Mouse (Mus musculus): ENCODE measurements around the gene Copg1.

The Copg1 gene

GRCm38 (mm10) chr6:87887594-87888233 is at the start of gene Copg1:
Copg1 (plus strand) TSS chr6:87887814.
- DNase-seq = peak; percentile 100

GRCm38 (mm10) chr6:87838551-87839197 is 48.9 kb upstream of the Copg1 start, which contains the start of gene Isy1:
Isy1 (minus strand) TSS chr6:87838798.
- DNase-seq = peak; percentile 85 to 89

DNA sequence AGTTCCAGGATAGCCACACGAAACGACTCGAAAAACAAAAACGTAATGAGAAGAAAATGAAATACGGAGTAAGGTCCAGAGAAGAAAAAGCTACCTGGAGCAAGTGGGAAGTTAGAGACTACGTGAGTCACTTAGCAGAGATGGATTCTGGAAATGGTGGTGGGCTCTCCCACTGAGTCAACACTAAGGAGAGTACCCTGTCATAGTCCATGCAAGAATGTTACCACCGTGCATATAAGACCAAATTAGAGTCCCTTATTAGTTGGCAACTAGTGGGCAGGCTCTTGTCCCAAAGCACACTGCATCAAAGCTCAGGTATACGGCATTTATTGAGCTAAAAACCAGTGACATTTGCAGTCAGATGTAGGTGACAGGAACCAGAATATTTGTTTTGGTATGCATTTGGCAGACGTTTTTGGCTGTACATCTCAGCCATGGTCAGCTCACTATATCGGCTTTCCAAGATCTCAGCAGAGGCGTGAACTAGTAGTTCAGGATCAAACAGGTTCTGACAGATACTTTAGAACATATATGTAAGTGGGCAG is 47.7 kb upstream of the Copg1 start:
- no peak for DNase-seq

GRCm38 (mm10) chr6:87841635-87842034 is 46.0 kb upstream of the Copg1 start:
- DNase-seq = no peak

DNA sequence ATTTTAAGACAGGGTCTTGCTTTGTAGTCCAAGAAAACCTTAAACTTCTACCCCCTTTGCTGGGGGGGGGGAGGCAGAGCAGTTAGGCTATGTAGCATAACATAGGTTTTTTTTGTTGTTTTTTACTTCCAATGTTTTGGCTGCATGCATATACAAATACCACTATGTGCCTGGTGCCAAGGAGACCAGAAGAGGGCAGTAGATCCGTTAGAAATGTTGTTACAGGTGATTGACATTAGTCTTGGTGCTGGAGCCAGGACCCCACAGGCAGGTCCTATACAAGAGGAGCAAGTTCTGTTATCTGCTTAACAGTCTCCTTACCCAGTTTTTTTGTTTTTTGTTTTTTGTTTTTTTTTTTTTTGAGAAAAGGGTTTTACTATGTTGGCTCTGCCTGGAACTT is 45.4 kb upstream of the Copg1 start:
- no peak for DNase-seq

DNA sequence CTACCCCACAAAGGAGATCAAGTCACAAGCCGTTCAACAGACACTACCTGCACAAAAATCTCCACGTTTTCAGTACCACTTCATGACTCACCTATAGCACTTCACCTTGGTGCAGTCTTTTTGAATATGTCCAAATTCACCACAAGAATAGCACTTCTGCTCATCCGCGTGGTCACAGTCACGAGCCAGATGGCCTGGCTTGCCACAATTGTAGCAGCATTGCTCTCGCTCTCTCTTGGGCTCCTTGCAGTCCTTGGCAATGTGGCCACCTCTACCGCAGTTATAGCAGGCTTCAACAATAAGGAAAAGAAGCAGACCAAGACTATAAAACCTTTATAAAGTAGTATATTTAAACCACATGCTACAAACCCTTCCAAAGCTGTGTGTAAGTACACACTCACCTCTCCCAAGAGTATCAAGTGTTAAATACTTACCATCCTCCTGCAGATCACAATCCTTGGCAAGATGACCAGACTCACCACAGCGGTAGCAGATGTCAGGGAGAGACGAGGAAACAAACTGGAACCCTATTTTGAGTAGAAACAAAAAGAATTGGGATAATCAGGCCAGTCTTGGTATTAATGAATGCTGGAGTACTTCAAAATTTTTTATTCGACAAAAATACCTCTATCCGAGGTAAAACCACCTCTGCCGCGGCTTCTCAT is 42.5 kb upstream of the Copg1 start:
- no peak for DNase-seq

DNA sequence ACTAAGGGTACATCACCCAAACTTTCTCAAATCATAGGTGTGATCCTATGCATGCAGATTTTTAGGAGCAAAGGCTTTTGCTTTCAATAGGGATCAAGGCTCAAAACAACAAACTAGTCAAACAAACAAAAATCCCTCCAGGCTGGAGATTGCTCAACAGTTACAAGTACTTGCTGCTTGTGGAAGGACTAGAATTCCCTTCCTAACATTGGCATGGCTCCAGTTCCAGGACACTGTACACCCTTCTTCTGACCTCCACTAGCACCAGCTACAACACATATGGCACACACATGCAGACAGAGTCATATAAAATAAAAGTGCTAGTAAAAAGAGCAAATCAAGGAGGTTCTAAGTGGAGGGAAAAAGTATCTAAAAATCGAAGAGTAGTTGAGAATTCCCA is 40.8 kb upstream of the Copg1 start:
- no peak for DNase-seq

- DNase-seq = no peak
Observed at GRCm38 (mm10) chr6:87849780-87850154, 37.8 kb upstream of the Copg1 start.

DNA sequence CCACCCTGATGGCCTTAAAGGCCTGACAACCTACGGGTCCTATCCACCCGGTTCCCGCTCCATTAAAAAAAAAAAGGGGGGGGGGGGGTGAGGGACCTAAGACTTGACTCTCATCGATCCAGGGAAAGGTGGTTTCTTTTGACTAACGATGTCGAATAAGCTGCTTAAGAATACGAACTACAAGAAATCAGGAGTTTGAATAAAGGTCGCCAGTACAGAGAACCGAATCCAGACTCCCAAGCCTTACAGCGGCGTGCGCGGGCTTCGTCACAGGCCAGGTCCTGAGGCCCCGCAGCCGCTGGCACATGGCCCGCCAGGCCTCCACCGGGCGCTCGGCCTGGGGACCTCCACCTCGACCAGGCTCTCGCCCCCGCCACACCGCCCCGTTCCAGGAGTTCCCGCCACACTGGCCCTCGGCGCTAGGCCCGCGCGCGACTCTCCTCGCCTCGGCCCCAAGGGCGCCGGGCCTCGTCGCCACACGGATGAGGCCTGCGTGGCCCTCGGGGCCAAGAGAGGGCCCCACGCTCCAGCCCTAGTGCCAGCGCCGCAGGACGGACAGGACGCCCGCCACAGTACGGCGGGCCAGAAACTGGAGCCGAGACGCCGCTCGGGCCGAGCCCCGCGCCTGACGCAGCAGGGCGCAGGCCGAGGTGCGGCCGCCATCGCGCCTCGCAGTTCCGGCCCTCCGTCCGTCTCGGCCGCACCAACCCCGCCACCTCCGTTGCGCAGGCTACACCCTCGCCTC is 37.3 kb upstream of the Copg1 start:
- peak in 1 of 2 experiments; percentile 42 for DNase-seq

DNA sequence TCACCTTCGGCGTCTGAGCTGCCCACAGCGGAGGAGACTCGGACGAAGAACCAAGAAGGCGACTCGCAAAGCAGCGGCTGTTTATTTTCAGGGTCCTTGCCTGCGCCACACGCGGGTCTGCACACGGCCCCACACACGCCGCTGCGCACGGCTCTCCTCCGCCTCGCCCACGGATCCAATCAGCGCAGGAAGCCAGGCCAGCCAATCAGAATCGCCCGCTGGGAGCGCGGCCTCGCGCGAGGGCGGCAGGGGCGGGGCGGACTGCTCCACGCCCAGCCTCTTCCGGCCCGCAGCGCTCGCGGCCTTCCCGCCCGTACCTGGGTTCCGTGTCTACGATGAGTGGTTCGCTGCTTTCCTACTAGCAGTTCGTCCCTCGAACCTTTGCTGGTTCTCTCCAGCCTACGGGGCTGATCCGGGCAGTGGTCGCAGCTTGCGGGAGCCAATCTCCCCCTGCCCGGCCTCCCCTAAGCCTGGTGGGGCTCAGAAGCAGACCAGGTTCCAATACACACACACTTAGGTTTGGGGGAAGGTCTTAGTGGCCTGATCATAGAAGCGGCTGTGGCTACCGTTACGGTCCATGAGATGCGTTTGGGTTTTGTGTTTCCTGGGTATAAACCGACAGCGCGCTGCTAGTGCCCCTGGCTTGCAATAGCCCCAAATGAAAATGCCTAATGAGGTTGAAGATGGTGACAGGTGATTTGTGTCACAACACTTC is 36.6 kb upstream of the Copg1 start, which contains the start of gene Cnbp:
TSS of gene Cnbp (minus strand) at position 207 of the 715 bp plus-strand sequence.
- peak; percentile 93 to 94 for DNase-seq

DNA sequence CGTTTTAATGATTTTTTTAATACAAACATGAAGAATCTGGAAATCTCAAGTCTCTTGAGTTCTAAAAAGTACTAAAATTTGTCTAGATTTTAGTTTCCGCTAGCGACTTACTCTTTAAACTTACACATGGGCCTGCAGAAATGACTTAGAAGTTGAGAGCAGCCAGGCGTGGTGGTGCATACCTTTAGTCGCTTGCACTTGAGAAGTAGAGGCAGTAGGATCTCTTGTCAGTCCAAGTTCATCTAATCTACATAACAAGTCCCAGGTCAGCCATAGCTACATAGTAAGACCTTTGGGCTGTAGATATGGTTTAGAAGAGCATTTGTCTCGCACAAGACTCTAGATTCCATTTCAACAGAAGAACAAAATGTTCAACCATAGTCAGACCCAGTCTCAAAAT is 35.7 kb upstream of the Copg1 start:
- DNase-seq = no peak

GRCm38 (mm10) chr6:87853446-87853845 is 34.2 kb upstream of the Copg1 start:
- no peak for DNase-seq

GRCm38 (mm10) chr6:87857071-87857470 is 30.5 kb upstream of the Copg1 start:
- DNase-seq = no peak

DNA sequence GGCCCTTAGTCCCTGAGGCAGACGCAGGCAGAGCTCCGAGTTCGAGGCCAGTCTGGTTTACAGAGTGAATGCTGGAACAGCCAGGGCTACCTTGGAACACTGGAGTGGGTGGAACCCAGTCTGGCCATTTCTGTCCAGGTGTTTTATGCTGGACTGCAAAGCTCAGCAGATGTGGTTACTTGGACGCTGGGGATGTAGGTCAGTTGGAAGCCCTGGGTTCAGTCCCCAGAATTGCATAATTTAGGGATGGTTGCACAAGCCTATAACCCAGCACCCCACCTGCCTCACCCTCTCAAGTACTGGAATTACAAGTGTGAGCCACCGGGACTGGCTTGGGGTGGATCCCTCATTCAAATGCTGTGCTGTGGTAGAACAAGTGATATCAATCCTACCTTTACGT is 21.4 kb upstream of the Copg1 start:
- no peak for DNase-seq

DNA sequence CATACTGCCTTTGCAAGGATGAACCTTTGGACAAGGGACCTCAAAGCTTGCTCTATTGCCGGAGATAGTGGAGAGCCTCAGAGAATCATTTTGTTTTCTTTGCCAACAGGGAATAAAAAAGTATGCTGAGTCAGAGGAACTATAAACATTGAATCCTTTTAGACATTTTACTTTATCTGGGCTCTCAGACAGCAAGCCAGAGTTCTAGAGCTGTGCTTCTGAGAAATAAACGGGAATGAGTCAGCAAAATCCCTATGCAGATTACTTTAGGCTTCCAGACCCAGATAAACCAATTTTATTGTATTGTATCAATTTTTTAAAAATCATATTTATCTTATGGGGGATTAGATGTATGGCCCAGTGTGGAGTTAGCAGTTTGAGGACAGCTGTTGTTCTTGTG is 20.4 kb upstream of the Copg1 start:
- no peak for DNase-seq

DNA sequence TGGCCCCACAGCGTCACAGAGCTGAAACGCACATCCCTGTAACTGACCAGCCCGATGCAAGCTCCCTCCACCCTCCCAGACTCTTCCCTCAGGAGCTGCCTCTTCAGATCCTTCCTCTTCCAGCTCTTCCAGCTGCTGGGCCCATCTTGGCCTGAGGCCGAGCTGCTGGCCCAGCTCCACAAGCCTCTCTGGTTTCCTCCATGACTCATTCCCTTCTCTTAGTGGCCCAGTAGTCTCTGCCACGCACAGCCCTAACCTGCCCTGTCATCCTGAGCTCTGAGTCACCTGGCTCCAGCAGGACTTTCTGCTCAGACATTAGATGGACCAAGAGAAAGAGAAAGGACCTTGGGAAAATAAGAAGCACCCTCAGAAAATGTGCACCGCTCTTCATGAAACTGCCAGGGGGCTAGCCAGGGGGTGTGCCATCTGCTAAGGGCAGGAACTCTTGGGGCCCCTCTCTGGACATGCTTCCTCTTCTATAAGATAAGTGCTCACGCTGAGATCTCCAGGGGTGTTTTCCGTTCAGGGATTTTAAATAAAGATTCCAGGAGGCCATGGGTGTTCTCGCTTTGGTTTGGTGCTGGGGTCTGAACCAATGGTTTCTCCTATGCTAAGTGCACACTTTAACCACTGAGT is 18.6 kb upstream of the Copg1 start:
- DNase-seq = no peak

GRCm38 (mm10) chr6:87870440-87870839 is 17.2 kb upstream of the Copg1 start:
- DNase-seq = no peak

- no peak for DNase-seq
Observed at GRCm38 (mm10) chr6:87871240-87871639, 16.4 kb upstream of the Copg1 start.

DNA sequence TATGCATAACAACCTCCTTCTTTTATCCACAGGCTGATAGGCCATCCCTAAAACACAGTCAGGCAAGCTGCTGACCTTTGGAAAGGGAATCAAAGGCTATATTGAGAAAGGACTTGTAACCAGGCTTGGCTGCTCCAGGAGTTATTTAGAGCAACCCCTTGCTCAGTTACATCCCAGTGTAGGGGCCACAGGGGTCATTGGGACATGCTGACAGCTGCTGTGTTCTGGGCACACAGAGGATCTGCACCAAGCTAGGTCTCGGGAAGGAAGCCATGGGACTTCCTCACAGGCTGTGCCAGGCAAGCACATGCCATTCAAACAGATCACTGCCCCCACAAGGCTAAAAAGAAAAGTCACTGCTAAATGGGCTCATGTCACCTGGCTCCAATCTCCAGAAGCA is 14.5 kb upstream of the Copg1 start:
- DNase-seq = no peak

DNA sequence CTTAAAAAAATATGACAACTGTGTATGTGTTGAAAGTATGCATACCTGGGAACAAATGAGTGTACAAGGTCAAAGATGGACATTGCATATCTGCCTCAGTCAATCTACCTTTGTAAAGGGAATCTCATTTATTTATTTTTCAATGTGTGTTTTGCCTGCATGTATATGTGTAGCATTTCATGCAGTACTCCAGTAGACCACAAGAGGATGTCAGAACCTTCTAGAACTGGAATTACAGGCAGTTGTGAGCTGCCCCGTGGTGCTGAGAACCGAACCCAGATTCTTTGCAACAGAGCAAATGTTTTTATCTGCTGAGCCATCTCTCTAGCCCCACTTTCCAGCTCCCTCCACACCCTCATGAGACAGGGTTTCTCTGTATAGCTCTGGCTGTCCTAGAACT is 13.7 kb upstream of the Copg1 start:
- DNase-seq = no peak

- DNase-seq = no peak
Observed at GRCm38 (mm10) chr6:87875083-87875482, 12.5 kb upstream of the Copg1 start.

DNA sequence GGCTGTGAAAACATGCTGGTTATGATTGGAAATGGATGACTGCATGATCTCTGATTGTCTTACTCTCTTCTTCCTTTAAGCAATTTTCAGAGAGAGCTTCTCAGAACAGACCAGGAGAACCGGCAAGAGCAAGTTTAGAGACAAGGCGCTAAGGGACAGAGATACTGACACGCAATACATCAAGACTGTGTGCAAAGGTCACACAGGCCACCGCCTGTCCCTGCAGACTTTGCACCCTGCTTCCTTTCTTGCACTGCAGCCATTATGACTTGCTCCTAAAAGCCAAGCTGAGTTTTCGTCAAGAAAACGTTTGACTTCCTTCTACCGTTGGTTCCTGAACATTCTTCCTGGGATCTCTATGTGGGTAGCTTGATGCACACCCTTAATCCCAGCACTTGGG is 12.1 kb upstream of the Copg1 start:
- DNase-seq = no peak
